Comparison of ENCODE assay signal across 10 mouse cellular contexts in genomic region chr8:94152513-94153300, GRCm38 (mm10). TPM values are rescaled to one million over a fixed set of nuclear protein-coding genes. Genes with fewer than 3 reads are reported as not detected.
DNase-seq lines count a peak whose midpoint lies in the region; ATAC-seq lines count a peak whose summit lies in the region.
"Had no signal": no experiment of that assay in that cellular context is flagged by ENCODE, and none has a peak within 500 bp of the region (broad histone marks: within the 10 kb centered on the region; RNA-seq: fewer than 3 reads in every experiment).

Gene Mt3 (plus strand): TSS chr8:94152607.

- peak; percentile 85 for DNase-seq in layer of hippocampus, adult 11-12 months (ENCODE audit: low spot score)
- no peak for DNase-seq in layer of hippocampus, adult 9-10 months (ENCODE audit: low spot score)
- DNase-seq in embryo, embryonic 10.5 days (ENCODE audit: low spot score) = peak; percentile 77
- DNase-seq in gastrocnemius, postnatal 25 days = peak; percentile 39
- peak; percentile 63 for DNase-seq in limb, embryonic 10.5 days (ENCODE audit: low spot score)
- DNase-seq in neural tube, embryonic 11.5 days (ENCODE audit: low spot score) = peak; percentile 78
- peak; percentile 35 for DNase-seq in thymus, postnatal 14 days

- no peaks in the 10 kb centered on the region for H3K27me3 ChIP-seq in intestine, embryonic 15.5 days (replicated peaks)
- H3K27me3 ChIP-seq in limb, embryonic 10.5 days (ENCODE audit: low read depth, poor library complexity, severe bottlenecking) = peaks cover 48% of the 10 kb centered on the region
- 0 out of 2 replicates have a peak, but pooled peaks cover 2% of the 10 kb centered on the region for H3K27me3 ChIP-seq in neural tube, embryonic 11.5 days (ENCODE audit: control insufficient read depth, insufficient read depth, low read length)

- 2% methylated on average over 29 of the region's 29 CpGs for WGBS in intestine, embryonic 15.5 days
- WGBS in limb, embryonic 10.5 days = 2% methylated on average over 29 of the region's 29 CpGs
- 2% methylated on average over 29 of the region's 29 CpGs for WGBS in neural tube, embryonic 11.5 days

- no peaks in the 10 kb centered on the region for H3K9me3 ChIP-seq in intestine, embryonic 15.5 days
- no peaks in the 10 kb centered on the region for H3K9me3 ChIP-seq in limb, embryonic 10.5 days (replicated peaks)
- H3K9me3 ChIP-seq in neural tube, embryonic 11.5 days (ENCODE audit: control insufficient read depth, low read length) = no peaks in the 10 kb centered on the region
- H3K9me3 ChIP-seq: G1E had no signal

- H3K9ac ChIP-seq in intestine, embryonic 15.5 days = peak within 1 kb of the TSS; percentile 20; the same call in 1 of the 2 replicates
- peak within 1 kb of the TSS; percentile 47 for H3K9ac ChIP-seq in neural tube, embryonic 11.5 days (ENCODE audit: low read length)

- H3K4me1 ChIP-seq in intestine, embryonic 15.5 days (replicated peaks) = peaks cover 21% of the 10 kb centered on the region
- peaks cover 19% of the 10 kb centered on the region for H3K4me1 ChIP-seq in limb, embryonic 10.5 days
- peaks cover 6% of the 10 kb centered on the region for H3K4me1 ChIP-seq in neural tube, embryonic 11.5 days (ENCODE audit: control insufficient read depth, insufficient read depth, low read length)

- H3K27ac ChIP-seq in intestine, embryonic 15.5 days = no peak within 1 kb of the TSS
- H3K27ac ChIP-seq in limb, embryonic 10.5 days = no peak within 1 kb of the TSS
- H3K27ac ChIP-seq in neural tube, embryonic 11.5 days (ENCODE audit: low read depth, low read length) = no peak within 1 kb of the TSS

- peak within 1 kb of the TSS; percentile 27 for H3K4me3 ChIP-seq in intestine, embryonic 15.5 days (replicated peaks)
- peak within 1 kb of the TSS; percentile 40 for H3K4me3 ChIP-seq in limb, embryonic 10.5 days
- peak within 1 kb of the TSS; percentile 31 for H3K4me3 ChIP-seq in neural tube, embryonic 11.5 days (ENCODE audit: low read depth, low read length)
- H3K4me3 ChIP-seq: myocyte had no signal

- H3K36me3 ChIP-seq in intestine, embryonic 15.5 days = no peaks in the 10 kb centered on the region
- H3K36me3 ChIP-seq in limb, embryonic 10.5 days = no peaks in the 10 kb centered on the region
- no peaks in the 10 kb centered on the region for H3K36me3 ChIP-seq in neural tube, embryonic 11.5 days (ENCODE audit: control insufficient read depth, insufficient read depth, low read length)
- H3K36me3 ChIP-seq: G1E had no signal

- ATAC-seq in intestine, embryonic 15.5 days = peak; percentile 79
- peak; percentile 83 for ATAC-seq in neural tube, embryonic 11.5 days (ENCODE audit: insufficient read depth, low FRiP score, low TSS enrichment)

- peak within 1 kb of the TSS; percentile 72 for H3K4me2 ChIP-seq in intestine, embryonic 15.5 days (replicated peaks)
- peak within 1 kb of the TSS; percentile 74 for H3K4me2 ChIP-seq in neural tube, embryonic 11.5 days (ENCODE audit: low read depth)

RNA-seq across cellular contexts. Expression of gene Mt3, which starts in this region (rescaled TPM):
- total RNA-seq in gastrocnemius, postnatal 25 days (2021) = 1 to 10 TPM; 5.0 to 5.1 TPM
- 4.4 and 5.6 TPM in 2 replicates for polyA plus RNA-seq in intestine, embryonic 15.5 days (2015; fragmentation: Nextera tagmentation; extraction: Ambion mirVana)
- polyA plus RNA-seq in limb, embryonic 10.5 days (2016; fragmentation: Nextera tagmentation; extraction: Ambion mirVana) = 0.30 TPM in 1 of 2 replicates, not detected in the other
- 8.9 and 9.8 TPM in 2 replicates for polyA plus RNA-seq in neural tube, embryonic 11.5 days (2014; fragmentation: Nextera tagmentation; extraction: Ambion mirVana)
- total RNA-seq: G1E had no signal
- polyA plus RNA-seq: G1E had no signal

Comparison
In these comparisons a context has a peak if more than half of its experiments do, and no peak if none do; other contexts are left out.
1. Peak in DNase-seq and H3K4me3 ChIP-seq in limb, embryonic 10.5 days; RNA of the gene not detected or under 1 TPM.